Mouse (Mus musculus) thymus, postnatal 36 days (tissue): ENCODE measurements around the gene Asap2.

Experiments
- DNase-seq, 2 experiments: peaks; one replicate each; pipeline ENCODE4 v3.0.0; 2022; ENCODE audit warnings: mixed read lengths in 2 of 2

Gene Asap2

GRCm38 (mm10) chr12:21265946-21266783 is 275.9 kb downstream of the Asap2 start:
- DNase-seq = peak; percentile 27 to 42

GRCm38 (mm10) chr12:21266784-21267098 is 276.5 kb downstream of the Asap2 start:
- DNase-seq = no peak

- DNase-seq = no peak
Measured at GRCm38 (mm10) chr12:21268083-21268616, 277.9 kb downstream of the Asap2 start.

- no peak for DNase-seq
Measured at GRCm38 (mm10) chr12:21274446-21274845, 284.2 kb downstream of the Asap2 start.

- DNase-seq = no peak
Measured at GRCm38 (mm10) chr12:21277352-21277864, 287.1 kb downstream of the Asap2 start.

GRCm38 (mm10) chr12:21284761-21285441 is 294.6 kb downstream of the Asap2 start, which contains the start of gene Cpsf3:
Gene Cpsf3, plus strand, starts transcription at chr12:21285391.
- DNase-seq = no peak

- no peak for DNase-seq
Measured at GRCm38 (mm10) chr12:21285508-21286242, 295.4 kb downstream of the Asap2 start.

- DNase-seq = peak; percentile 98
Measured at GRCm38 (mm10) chr12:21286243-21286622, 296.0 kb downstream of the Asap2 start, which contains the start of gene Itgb1bp1. Gene Itgb1bp1, minus strand, starts transcription at chr12:21286284.

- DNase-seq = peak; percentile 12 to 22
Measured at GRCm38 (mm10) chr12:21286712-21287650, 296.7 kb downstream of the Asap2 start.

- no peak for DNase-seq
Measured at GRCm38 (mm10) chr12:21288716-21289395, 298.6 kb downstream of the Asap2 start.

- no peak for DNase-seq
Measured at GRCm38 (mm10) chr12:21289651-21290050, 299.4 kb downstream of the Asap2 start.

- no peak for DNase-seq
Measured at GRCm38 (mm10) chr12:21298856-21299255, 308.6 kb downstream of the Asap2 start.

- DNase-seq = no peak
Measured at GRCm38 (mm10) chr12:21301324-21301723, 311.1 kb downstream of the Asap2 start.

- DNase-seq = no peak
Measured at GRCm38 (mm10) chr12:21301932-21302331, 311.7 kb downstream of the Asap2 start.

GRCm38 (mm10) chr12:21302361-21302783 is 312.1 kb downstream of the Asap2 start:
- no peak for DNase-seq

- DNase-seq = no peak
Measured at GRCm38 (mm10) chr12:21305741-21306140, 315.5 kb downstream of the Asap2 start.

- no peak for DNase-seq
Measured at GRCm38 (mm10) chr12:21306721-21307120, 316.5 kb downstream of the Asap2 start.

- DNase-seq = no peak
Measured at GRCm38 (mm10) chr12:21312201-21312600, 321.9 kb downstream of the Asap2 start.

- peak; percentile 92 for DNase-seq
Measured at GRCm38 (mm10) chr12:21315923-21316868, 325.9 kb downstream of the Asap2 start, which contains the start of gene Iah1. Gene Iah1, plus strand, starts transcription at chr12:21316389.

- no peak for DNase-seq
Measured at GRCm38 (mm10) chr12:21316869-21317265, 326.6 kb downstream of the Asap2 start.
